Mouse (Mus musculus) testis, adult 2 months (tissue): ENCODE measurements around the gene Stx19. TPM values are rescaled to one million over a fixed set of nuclear protein-coding genes. Genes with fewer than 3 reads are reported as not detected.

Source experiments
- H3K27ac ChIP-seq: fragments of 200-500 bp; 2 replicates; pipeline ENCODE4 v1.5.1; 2012; ENCODE audit warnings: low read depth, low read length; ENCODE audit not compliant: control insufficient read depth, insufficient read depth
- H3K27me3 ChIP-seq: fragments of 200-500 bp; 2 replicates; pipeline ENCODE4 v1.6.1; 2012; ENCODE audit warnings: mild to moderate bottlenecking, low read length, moderate library complexity; ENCODE audit not compliant: control insufficient read depth, insufficient read depth
- H3K36me3 ChIP-seq: fragments of 200-500 bp; 2 replicates; pipeline ENCODE4 v1.6.1; 2012; ENCODE audit warnings: mild to moderate bottlenecking, low read length; ENCODE audit not compliant: control insufficient read depth, insufficient read depth
- H3K4me1 ChIP-seq: fragments of 200-500 bp; 2 replicates; pipeline ENCODE4 v1.6.1; 2012; ENCODE audit warnings: low read length; ENCODE audit not compliant: control insufficient read depth, insufficient read depth
- H3K4me3 ChIP-seq: fragments of 200-500 bp; 2 replicates; pipeline ENCODE4 v1.5.1; 2012; ENCODE audit warnings: low read depth, mild to moderate bottlenecking, low read length, moderate library complexity, mixed read lengths; ENCODE audit not compliant: control insufficient read depth
- CTCF ChIP-seq: fragments of 200-500 bp; IDR thresholded peaks from 2 replicates; pipeline ENCODE4 v1.5.1; 2012; ENCODE audit warnings: low read depth, mild to moderate bottlenecking, inconsistent platforms, low read length, moderate library complexity; ENCODE audit not compliant: control insufficient read depth, insufficient read depth, insufficient replicate concordance
- POLR2A ChIP-seq: fragments of 200-500 bp; IDR thresholded peaks from 2 replicates; pipeline ENCODE4 v1.6.1; 2012; ENCODE audit warnings: low read depth, mild to moderate bottlenecking, inconsistent platforms, low read length, moderate library complexity; ENCODE audit not compliant: control insufficient read depth
- polyA plus RNA-seq: library from polyadenylated mRNA; depleted of rRNA; stranded (reverse); fragments of >200 nt; gene quantifications from 2 replicates; pipeline ENCODE4 v1.2.3, GENCODE M21; 2012

Gene Stx19
- polyA plus RNA-seq, 1 experiment = not detected

DNA sequence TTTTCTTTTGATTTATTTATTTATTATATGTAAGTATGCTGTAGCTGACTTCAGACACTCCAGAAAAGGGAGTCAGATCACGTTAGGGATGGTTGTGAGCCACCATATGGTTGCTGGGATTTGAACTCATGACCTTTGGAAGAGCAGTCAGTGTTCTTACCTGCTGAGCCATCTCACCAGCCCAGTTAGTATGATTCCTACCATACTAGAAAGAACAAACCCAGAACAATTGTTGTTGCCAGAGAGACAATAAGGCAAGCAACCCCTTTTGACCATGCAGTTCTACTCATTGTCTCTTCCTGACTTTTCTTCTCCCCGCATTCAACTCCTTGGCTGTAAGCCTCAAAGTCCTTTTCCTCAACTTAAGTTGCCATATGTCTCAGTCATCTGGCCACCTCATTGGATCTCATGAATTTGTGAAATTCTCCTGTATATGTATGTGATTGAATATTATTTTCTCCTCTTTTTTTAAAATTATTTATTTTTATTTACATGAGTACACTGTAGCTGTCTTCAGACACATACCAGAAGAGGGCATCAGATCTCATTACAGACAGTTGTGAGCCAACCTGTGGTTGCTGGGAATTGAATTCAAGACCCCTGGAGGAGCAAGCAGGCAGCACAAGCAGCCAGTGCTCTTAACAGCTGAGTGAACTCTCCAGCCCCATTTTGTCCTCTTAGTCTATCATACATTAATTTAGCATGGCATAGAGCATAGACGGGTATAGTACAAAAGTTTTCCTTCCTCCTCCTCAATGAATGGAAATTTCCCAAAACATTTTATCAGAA, 38.2 kb downstream of the Stx19 start:
- Histone ChIP-seq H3K27me3 (no peaks in the 10 kb centered on the region), H3K4me3 (no peak overlapping the region), H3K36me3 (no peaks in the 10 kb centered on the region), H3K27ac (no peak overlapping the region), H3K4me1 (no peaks in the 10 kb centered on the region)
- no peak for TF ChIP-seq POLR2A
- no peak for TF ChIP-seq CTCF

DNA sequence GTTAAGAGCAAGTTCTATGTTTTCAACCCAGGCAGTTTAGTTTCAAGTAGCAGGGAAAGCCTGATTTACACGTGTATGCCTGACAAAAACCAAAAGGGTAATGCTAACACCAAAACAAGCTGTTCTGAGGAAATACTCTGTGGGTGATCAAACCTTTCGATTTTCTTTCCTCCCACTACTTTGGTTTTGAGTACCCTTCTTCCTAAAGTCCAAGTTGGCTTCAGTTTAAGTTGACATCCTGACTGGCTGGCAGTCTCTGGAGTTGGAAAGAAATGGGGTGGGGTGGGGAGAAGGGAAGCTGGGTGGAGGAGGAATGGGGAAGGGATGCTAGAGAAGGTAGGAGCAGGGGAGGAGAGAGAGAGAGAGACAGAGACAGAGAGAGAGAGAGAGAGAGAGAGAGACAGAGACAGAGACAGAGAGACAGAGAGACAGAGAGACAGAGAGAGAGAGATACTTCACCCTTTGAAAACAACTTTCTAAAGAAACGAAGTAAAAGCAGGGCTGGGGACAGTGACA, 39.2 kb downstream of the Stx19 start:
- H3K27ac ChIP-seq = no peak overlapping the region
- TF ChIP-seq CTCF (no peak), POLR2A (no peak)
- no peak overlapping the region for H3K4me3 ChIP-seq
- H3K4me1 ChIP-seq = no peaks in the 10 kb centered on the region
- H3K27me3 ChIP-seq = no peaks in the 10 kb centered on the region
- H3K36me3 ChIP-seq = no peaks in the 10 kb centered on the region

DNA sequence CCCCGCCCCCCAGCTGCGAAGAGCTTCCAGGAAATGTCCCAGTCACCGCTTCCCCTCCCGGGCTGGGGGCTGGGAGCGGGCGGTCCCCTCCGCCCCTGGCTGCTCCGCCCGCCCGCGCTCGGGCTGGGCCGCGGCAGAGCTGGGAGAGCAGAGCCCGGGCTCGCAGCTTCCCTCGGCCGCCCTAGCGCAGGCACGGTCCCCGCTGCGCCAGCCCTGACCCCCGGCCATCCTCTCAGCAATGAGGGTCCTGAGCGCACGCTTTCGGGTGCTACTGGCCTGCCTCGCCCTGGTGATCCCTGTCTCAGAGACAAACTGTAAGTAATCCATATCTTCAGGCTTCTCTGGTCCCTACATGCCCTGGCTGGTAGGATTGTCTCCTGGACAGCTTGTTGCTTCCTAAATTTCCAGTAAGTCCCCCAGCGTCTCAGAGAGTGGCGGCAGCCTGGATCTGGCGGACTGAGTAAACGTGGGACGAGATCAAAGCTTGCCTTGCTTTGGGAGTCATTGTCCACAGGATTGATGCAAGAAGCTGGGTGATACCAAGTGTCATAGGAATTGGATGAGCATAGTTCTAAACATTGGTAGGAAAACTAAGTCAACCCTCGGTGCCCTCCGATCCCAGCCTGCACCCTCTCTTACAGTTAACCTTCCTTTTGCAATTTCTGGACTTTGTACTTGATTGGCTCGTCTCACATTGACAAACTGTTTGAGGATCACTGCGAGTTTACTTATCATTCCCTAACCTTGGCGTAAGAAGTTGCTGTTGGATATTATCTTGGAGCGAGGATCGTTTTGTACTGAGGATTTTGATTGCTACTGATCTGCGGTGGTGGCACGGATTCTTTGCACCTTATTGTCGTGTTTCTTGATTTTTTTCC, 40.0 kb downstream of the Stx19 start, which contains the start of gene Pros1:
Gene Pros1 (plus strand): TSS at position 117 of the 878 bp plus-strand sequence.
- Histone ChIP-seq H3K36me3 (no peaks in the 10 kb centered on the region), H3K27me3 (no peaks in the 10 kb centered on the region), H3K27ac (peak within 1 kb of the TSS; percentile 71), H3K4me1 (no peaks in the 10 kb centered on the region), H3K4me3 (peak within 1 kb of the TSS; percentile 77)
- TF ChIP-seq POLR2A = peak; percentile 60; the same call in 1 of the 2 replicates
- no peak for TF ChIP-seq CTCF

DNA sequence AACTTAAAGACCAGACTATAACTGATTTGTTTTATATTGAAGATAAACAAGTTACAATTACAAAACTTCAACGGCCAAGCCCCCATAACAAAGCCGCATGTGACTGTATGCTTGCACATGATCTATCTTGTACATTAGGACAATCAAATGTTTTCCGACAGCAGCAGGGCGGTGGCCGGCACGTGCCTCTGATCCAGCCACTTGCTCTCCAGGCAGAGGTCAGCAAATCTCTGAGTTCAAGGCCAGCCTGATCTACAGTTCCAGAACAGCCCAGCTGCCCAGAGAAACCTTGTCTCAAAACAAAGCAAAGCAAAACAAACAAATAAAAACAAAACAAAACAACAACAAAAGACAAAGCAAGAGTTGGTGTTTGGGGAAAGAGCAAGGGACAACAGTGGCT, 40.9 kb downstream of the Stx19 start:
- Histone ChIP-seq H3K4me1 (no peaks in the 10 kb centered on the region), H3K27ac (no peak overlapping the region; the same call in 1 of the 2 replicates), H3K36me3 (no peaks in the 10 kb centered on the region), H3K4me3 (no peak overlapping the region), H3K27me3 (no peaks in the 10 kb centered on the region)
- no peak for TF ChIP-seq CTCF
- TF ChIP-seq POLR2A = no peak

DNA sequence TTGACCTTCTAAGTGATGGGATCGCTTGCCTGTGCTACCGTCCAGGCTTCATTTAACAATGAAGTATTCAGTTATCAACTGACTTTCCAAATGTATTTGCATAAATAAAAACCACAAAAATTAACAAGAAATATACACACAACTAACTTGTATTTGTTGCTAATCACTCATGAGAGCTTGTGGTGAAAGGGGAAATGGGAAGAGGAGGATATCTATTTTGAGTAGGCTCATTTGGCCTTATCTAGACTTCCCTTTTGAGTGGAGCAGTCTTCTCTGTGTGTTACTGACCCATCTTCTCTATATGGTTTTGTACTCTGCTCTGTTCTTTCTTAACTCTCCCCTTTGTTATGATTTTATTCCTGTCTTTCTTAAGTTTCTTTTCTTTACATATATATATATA, 41.8 kb downstream of the Stx19 start:
- TF ChIP-seq POLR2A (no peak), CTCF (no peak)
- no peaks in the 10 kb centered on the region for H3K27me3 ChIP-seq
- no peak overlapping the region for H3K4me3 ChIP-seq
- no peaks in the 10 kb centered on the region for H3K36me3 ChIP-seq
- H3K4me1 ChIP-seq = no peaks in the 10 kb centered on the region
- H3K27ac ChIP-seq = no peak overlapping the region

DNA sequence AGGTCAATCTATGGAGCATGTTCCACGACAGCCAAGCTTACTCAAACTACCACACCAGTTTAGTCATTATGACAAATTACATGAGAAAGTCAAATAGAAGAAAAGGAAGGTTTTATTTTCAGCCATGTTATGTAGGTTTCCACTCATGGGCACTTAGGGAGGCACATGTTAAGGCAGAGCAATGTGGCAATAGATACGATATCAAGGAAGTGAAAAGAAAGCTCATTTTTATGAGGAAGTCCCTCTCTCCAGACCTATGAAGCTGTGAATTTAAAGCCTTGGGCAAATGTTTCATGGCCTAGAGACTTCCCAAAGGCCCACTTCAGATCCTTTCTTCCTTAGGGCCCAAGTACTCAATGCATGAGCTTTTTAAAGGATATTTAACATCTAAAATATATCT, 43.0 kb downstream of the Stx19 start:
- no peaks in the 10 kb centered on the region for H3K36me3 ChIP-seq
- no peak overlapping the region; the same call in 1 of the 2 replicates for H3K27ac ChIP-seq
- TF ChIP-seq CTCF (no peak), POLR2A (no peak)
- H3K4me3 ChIP-seq = no peak overlapping the region
- no peaks in the 10 kb centered on the region for H3K27me3 ChIP-seq
- no peaks in the 10 kb centered on the region for H3K4me1 ChIP-seq

DNA sequence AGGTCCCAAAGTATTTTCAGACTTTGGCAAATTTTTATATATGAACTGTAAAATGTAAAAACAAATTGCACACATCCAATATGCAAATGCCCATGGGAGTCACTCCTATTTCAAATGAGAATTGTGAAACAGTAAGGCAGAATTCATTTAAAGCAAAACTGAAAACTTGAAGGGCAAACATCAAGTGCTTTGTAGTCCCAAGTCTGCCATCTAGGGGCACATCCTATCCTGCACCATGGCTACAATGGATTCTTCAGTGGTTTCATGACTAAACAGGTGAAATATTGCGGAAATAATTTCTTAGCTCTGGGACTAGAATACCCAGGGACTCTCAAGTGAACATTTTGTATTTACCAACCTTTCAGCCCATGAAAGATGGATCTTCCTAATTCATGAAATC, 43.5 kb downstream of the Stx19 start:
- Histone ChIP-seq H3K36me3 (no peaks in the 10 kb centered on the region), H3K27me3 (no peaks in the 10 kb centered on the region), H3K4me1 (no peaks in the 10 kb centered on the region), H3K4me3 (no peak overlapping the region), H3K27ac (no peak overlapping the region)
- TF ChIP-seq CTCF (no peak), POLR2A (no peak)
